Mouse (Mus musculus): ENCODE data around the gene Ckap5. TPM values are rescaled to one million over a fixed set of nuclear protein-coding genes. Genes with fewer than 3 reads are reported as not detected.
"Not testable (repeated sequence)": the region's sequence is repeated elsewhere in the genome, so short reads cannot be mapped to it uniquely, and the experiment has no call there.

Ckap5 gene
- polyA plus RNA-seq, 1 experiment from 2014 or later, result 44.0 TPM

DNA sequence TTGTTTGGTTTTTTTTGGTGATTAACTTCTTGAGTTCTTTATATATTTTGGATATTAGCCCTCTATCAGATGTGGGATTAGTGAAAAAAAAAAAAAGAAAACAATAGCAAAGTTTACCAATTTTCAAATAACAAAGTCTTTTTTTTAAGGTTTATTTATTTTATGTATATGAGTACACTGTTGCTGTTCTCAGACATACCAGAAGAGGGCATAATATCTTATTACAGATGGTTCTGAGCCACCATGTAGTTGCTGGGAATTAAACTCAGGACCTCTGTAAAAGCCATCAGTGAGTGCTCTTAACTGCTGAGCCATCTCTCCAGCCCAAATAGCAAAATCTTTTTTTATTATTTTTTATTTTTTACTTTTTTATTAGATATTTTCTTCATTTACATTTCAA is 82.8 kb downstream of the Ckap5 start:
- H3K4me2 ChIP-seq (ENCODE audit: low read length); H3K27ac ChIP-seq; DNase-seq (ENCODE audit: low spot score); H3K4me3 ChIP-seq (replicated peaks; ENCODE audit: low read depth, low read length); H3K27me3 ChIP-seq (ENCODE audit: insufficient read depth, low read length); ATAC-seq (replicated peaks; ENCODE audit: low FRiP score, low read depth); H3K9me3 ChIP-seq (replicated peaks; ENCODE audit: low read length); H3K9ac ChIP-seq (ENCODE audit: low read depth, low read length); H3K4me1 ChIP-seq (replicated peaks; ENCODE audit: insufficient read depth, low read length): not testable (repeated sequence)
- H3K36me3 ChIP-seq (ENCODE audit: insufficient read depth, low read length), result peaks cover 32% of the 10 kb centered on the region
- TF ChIP-seq CTCF (IDR thresholded peaks at IDR 0.05; ENCODE audit: low read depth), result 0 out of 2 replicates have a peak, but pooled peaks have one; percentile 5

DNA sequence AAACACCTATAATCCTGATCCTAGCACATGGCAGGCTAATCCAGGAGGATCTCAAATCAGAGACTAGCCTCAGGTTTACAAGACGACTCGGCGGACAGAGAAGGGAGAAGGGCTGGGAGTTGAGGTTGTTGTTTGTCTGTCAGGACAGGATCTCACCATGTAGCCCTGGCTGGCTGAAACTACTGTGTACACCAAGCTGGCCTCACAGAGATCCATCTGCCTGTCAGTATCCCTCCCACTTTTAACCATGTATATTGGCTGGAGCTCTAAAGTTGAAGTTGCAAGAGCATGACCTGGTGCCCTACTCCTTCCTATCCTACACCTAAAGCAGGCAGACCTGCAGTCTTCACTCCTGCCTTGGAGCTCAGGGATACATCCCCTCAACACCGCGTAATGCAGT is 95.8 kb downstream of the Ckap5 start:
- H3K4me2 ChIP-seq (ENCODE audit: low read length), result no peak overlapping the region
- DNase-seq (ENCODE audit: low spot score) (no peak), ATAC-seq (replicated peaks; ENCODE audit: low FRiP score, low read depth) (no peak)
- H3K9ac ChIP-seq (ENCODE audit: low read depth, low read length), result no peak overlapping the region
- no peaks in the 10 kb centered on the region for H3K9me3 ChIP-seq (replicated peaks; ENCODE audit: low read length)
- 96% methylated on average over 5 of the region's 5 CpGs for WGBS
- H3K27ac ChIP-seq, result no peak overlapping the region
- TF ChIP-seq CTCF (IDR thresholded peaks at IDR 0.05; ENCODE audit: low read depth), result no peak
- H3K4me1 ChIP-seq (replicated peaks; ENCODE audit: insufficient read depth, low read length), result no peaks in the 10 kb centered on the region
- peaks cover 45% of the 10 kb centered on the region for H3K36me3 ChIP-seq (ENCODE audit: insufficient read depth, low read length)
- no peaks in the 10 kb centered on the region for H3K27me3 ChIP-seq (ENCODE audit: insufficient read depth, low read length)
- no peak overlapping the region for H3K4me3 ChIP-seq (replicated peaks; ENCODE audit: low read depth, low read length)

DNA sequence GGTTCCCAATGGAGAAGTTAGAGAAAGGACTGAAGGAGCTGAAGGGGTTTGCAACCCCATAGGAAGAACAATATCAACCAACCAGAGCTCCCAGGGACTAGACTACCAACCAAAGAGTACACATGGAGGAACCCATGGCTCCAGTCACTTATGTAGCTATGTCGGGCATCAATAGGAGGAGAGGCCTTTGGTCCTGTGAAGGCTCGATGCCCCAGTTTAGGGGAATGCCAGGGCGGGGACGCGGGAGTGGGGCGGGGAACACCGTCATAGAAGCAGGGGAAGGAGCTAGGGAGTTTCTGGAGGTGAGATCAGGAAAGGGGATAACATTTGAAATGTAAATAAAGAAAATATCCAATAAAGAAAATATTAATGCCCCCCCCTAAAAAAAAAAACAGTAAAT is 96.8 kb downstream of the Ckap5 start:
- WGBS, result 93% methylated on average over 7 of the region's 7 CpGs
- DNase-seq (ENCODE audit: low spot score); H3K4me3 ChIP-seq (replicated peaks; ENCODE audit: low read depth, low read length); H3K27me3 ChIP-seq (ENCODE audit: insufficient read depth, low read length); ATAC-seq (replicated peaks; ENCODE audit: low FRiP score, low read depth); H3K9ac ChIP-seq (ENCODE audit: low read depth, low read length); H3K4me2 ChIP-seq (ENCODE audit: low read length); H3K4me1 ChIP-seq (replicated peaks; ENCODE audit: insufficient read depth, low read length); H3K9me3 ChIP-seq (replicated peaks; ENCODE audit: low read length); H3K27ac ChIP-seq: not testable (repeated sequence)
- H3K36me3 ChIP-seq (ENCODE audit: insufficient read depth, low read length), result peaks cover 35% of the 10 kb centered on the region

DNA sequence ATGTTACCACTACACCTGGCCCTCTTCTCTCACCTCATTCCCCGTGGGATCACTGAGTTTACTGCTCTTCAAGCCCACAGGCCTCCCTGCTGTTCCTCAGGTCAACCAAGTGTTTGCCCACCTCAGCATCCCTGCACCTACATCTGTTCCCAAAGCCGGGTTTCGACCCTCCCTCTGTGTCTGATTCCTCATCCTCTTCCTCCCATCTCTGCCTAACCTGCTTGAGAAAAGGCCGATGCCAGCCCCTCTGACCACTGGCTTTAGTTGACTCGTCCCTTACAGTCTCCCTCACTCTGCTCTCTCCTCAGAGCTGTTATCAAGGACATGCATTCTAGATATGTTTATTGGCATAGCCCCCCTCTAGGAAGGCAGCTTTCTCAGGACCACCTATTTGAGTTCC is 100.9 kb downstream of the Ckap5 start:
- Histone ChIP-seq H3K36me3 (ENCODE audit: insufficient read depth, low read length) (0 out of 2 replicates have a peak, but pooled peaks cover 3% of the 10 kb centered on the region), H3K27me3 (ENCODE audit: insufficient read depth, low read length) (no peaks in the 10 kb centered on the region), H3K9me3 (replicated peaks; ENCODE audit: low read length) (no peaks in the 10 kb centered on the region), H3K27ac (no peak overlapping the region), H3K4me2 (ENCODE audit: low read length) (no peak overlapping the region), H3K4me3 (replicated peaks; ENCODE audit: low read depth, low read length) (no peak overlapping the region), H3K4me1 (replicated peaks; ENCODE audit: insufficient read depth, low read length) (no peaks in the 10 kb centered on the region), H3K9ac (ENCODE audit: low read depth, low read length) (no peak overlapping the region)
- TF ChIP-seq CTCF (IDR thresholded peaks at IDR 0.05; ENCODE audit: low read depth), result no peak
- ATAC-seq (replicated peaks; ENCODE audit: low FRiP score, low read depth) (no peak), DNase-seq (ENCODE audit: low spot score) (no peak)
- 79% methylated on average over 5 of the region's 5 CpGs for WGBS

DNA sequence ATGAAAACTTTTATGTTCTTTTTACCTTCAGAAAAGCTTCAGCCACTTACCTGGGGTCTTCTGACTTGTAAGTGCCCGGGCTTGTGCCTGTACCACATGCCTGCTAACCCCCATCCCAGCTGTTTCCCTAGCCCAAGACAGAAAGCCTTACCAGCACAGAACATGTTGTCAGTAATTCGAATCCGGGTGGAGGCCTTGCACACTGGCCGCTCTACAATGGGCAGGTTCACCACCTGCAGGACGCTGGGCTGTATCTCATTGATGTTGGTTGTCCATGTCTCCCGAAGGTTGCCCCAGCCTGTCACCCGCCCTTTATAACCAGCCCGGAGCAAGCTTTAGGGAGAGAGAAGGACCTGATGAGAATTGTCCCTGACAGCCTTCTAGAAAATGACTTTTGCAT is 101.6 kb downstream of the Ckap5 start:
- Histone ChIP-seq H3K9me3 (replicated peaks; ENCODE audit: low read length) (no peaks in the 10 kb centered on the region), H3K27ac (no peak overlapping the region), H3K4me2 (ENCODE audit: low read length) (no peak overlapping the region), H3K9ac (ENCODE audit: low read depth, low read length) (no peak overlapping the region), H3K27me3 (ENCODE audit: insufficient read depth, low read length) (no peaks in the 10 kb centered on the region), H3K36me3 (ENCODE audit: insufficient read depth, low read length) (no peaks in the 10 kb centered on the region), H3K4me1 (replicated peaks; ENCODE audit: insufficient read depth, low read length) (no peaks in the 10 kb centered on the region), H3K4me3 (replicated peaks; ENCODE audit: low read depth, low read length) (no peak overlapping the region)
- no peak for ATAC-seq (replicated peaks; ENCODE audit: low FRiP score, low read depth)
- TF ChIP-seq CTCF (IDR thresholded peaks at IDR 0.05; ENCODE audit: low read depth), result no peak
- 86% methylated on average over 8 of the region's 8 CpGs for WGBS
- no peak for DNase-seq (ENCODE audit: low spot score)

DNA sequence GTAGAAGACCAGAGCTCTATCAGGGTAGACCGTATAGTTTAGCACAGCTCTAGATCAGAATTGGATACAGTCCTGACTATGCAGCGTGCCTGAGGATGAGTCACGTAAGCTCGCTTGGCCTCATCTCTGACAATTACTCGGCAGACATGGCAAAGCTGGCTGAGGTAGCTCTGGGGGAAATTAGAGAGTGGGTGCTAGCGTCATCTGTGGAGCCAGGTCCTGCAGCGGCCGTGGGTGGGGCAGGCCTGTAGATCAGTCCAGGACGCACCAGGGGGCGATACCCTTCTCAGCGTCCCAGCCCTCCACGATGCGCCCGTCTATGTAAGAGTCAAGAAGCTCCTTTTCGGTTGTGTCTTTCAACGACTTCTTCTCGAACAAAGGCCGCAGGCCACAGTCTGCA is 103.1 kb downstream of the Ckap5 start:
- no peaks in the 10 kb centered on the region for H3K4me1 ChIP-seq (replicated peaks; ENCODE audit: insufficient read depth, low read length)
- no peak overlapping the region for H3K4me3 ChIP-seq (replicated peaks; ENCODE audit: low read depth, low read length)
- no peaks in the 10 kb centered on the region for H3K9me3 ChIP-seq (replicated peaks; ENCODE audit: low read length)
- no peak overlapping the region for H3K27ac ChIP-seq
- no peak overlapping the region for H3K9ac ChIP-seq (ENCODE audit: low read depth, low read length)
- ATAC-seq (replicated peaks; ENCODE audit: low FRiP score, low read depth) (no peak), DNase-seq (ENCODE audit: low spot score) (no peak)
- no peak for TF ChIP-seq CTCF (IDR thresholded peaks at IDR 0.05; ENCODE audit: low read depth)
- H3K4me2 ChIP-seq (ENCODE audit: low read length), result no peak overlapping the region
- no peaks in the 10 kb centered on the region for H3K36me3 ChIP-seq (ENCODE audit: insufficient read depth, low read length)
- no peaks in the 10 kb centered on the region for H3K27me3 ChIP-seq (ENCODE audit: insufficient read depth, low read length)
- WGBS, result 77% methylated on average over 18 of the region's 18 CpGs

DNA sequence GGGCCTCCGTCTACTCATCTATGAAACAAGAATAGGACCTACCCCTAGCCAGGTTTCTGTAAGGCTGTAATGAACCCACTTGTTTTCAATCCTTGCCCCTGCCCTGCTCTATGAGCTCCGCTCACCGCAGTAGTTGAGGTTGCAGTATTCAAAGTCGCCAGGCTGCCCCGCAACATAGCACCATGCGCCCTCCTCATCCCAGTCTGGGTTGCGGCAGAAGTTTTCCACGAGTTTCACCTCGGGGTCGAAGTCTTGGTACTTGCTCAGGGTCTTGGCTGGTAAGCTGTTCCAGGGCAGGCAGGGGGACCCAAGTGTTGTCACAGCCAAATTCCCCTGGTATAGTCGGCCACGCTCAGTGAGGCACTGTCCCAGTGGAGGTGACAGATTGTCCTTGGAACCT is 103.8 kb downstream of the Ckap5 start:
- no peak for ATAC-seq (replicated peaks; ENCODE audit: low FRiP score, low read depth)
- Histone ChIP-seq H3K4me2 (ENCODE audit: low read length) (no peak overlapping the region), H3K9ac (ENCODE audit: low read depth, low read length) (no peak overlapping the region), H3K36me3 (ENCODE audit: insufficient read depth, low read length) (no peaks in the 10 kb centered on the region), H3K27me3 (ENCODE audit: insufficient read depth, low read length) (no peaks in the 10 kb centered on the region), H3K4me1 (replicated peaks; ENCODE audit: insufficient read depth, low read length) (no peaks in the 10 kb centered on the region), H3K9me3 (replicated peaks; ENCODE audit: low read length) (no peaks in the 10 kb centered on the region), H3K4me3 (replicated peaks; ENCODE audit: low read depth, low read length) (no peak overlapping the region), H3K27ac (no peak overlapping the region)
- TF ChIP-seq CTCF (IDR thresholded peaks at IDR 0.05; ENCODE audit: low read depth), result no peak
- 86% methylated on average over 12 of the region's 12 CpGs for WGBS
- DNase-seq (ENCODE audit: low spot score), result no peak

Measured in kidney, postnatal 0 days (tissue).